Mouse (Mus musculus) erythroblast, embryonic 14.5 days (primary cell): ENCODE results near the gene Pcf11.

ENCODE experiments used
- GATA1 ChIP-seq: IDR thresholded peaks from 2 replicates; pipeline ENCODE4 v1.6.1; 2012; ENCODE audit warnings: low read length, inconsistent platforms, mixed read lengths
- TAL1 ChIP-seq: IDR thresholded peaks from 3 replicates; pipeline ENCODE4 v1.6.1; 2012; ENCODE audit warnings: low read length, inconsistent platforms, mixed read lengths

- TF ChIP-seq TAL1 (no peak), GATA1 (no peak)
Measured at GRCm38 (mm10) chr7:92715055-92715454, 45.3 kb upstream of the Pcf11 start.
